Mouse (Mus musculus): ENCODE measurements at regions not wholly inside any gene's neighbourhood (a gene's known extent, or its start where the extent isn't known, plus 50 kb on each side); places are given as distances from the start of the nearest gene placed in this dataset.

GRCm38 (mm10) chr12:99096930-99097617 lies 176.7 kb downstream of the Ttc8 start:
- DNase-seq (ENCODE audit: low spot score in 2 of 2), result peak; percentile 69 to 90

GRCm38 (mm10) chr12:99097618-99098066 lies 177.3 kb downstream of the Ttc8 start:
- no peak for DNase-seq (ENCODE audit: low spot score in 2 of 2)

- DNase-seq (ENCODE audit: low spot score in 2 of 2), result no peak
Measured at GRCm38 (mm10) chr12:99099881-99100280, 179.5 kb downstream of the Ttc8 start.

- DNase-seq (ENCODE audit: low spot score in 2 of 2), result no peak
Measured at GRCm38 (mm10) chr12:99108616-99109015, 188.2 kb downstream of the Ttc8 start.

GRCm38 (mm10) chr12:99113781-99114180 lies 193.4 kb downstream of the Ttc8 start:
- DNase-seq (ENCODE audit: low spot score in 2 of 2), result no peak

GRCm38 (mm10) chr12:99116491-99116890 lies 196.1 kb downstream of the Ttc8 start:
- DNase-seq (ENCODE audit: low spot score in 2 of 2), result no peak

- DNase-seq (ENCODE audit: low spot score in 2 of 2), result no peak
Measured at GRCm38 (mm10) chr12:99118381-99119115, 198.2 kb downstream of the Ttc8 start.

GRCm38 (mm10) chr12:99119966-99120365 lies 199.6 kb downstream of the Ttc8 start:
- DNase-seq (ENCODE audit: low spot score in 2 of 2), result no peak

- peak; percentile 56 to 62 for DNase-seq (ENCODE audit: low spot score in 2 of 2)
Measured at GRCm38 (mm10) chr12:99123611-99124495, 203.5 kb downstream of the Ttc8 start.

GRCm38 (mm10) chr12:99126129-99126528 lies 205.8 kb downstream of the Ttc8 start:
- DNase-seq (ENCODE audit: low spot score in 2 of 2), result no peak
